Mouse (Mus musculus) megakaryocyte, embryonic 14.5 days (primary cell): Measurements from ENCODE around the gene Scn10a.

ENCODE experiments used
- FLI1 ChIP-seq: IDR thresholded peaks from 2 replicates; pipeline ENCODE4 v1.6.1; 2012; ENCODE audit warnings: low read length, inconsistent platforms, mixed read lengths
- GATA1 ChIP-seq: IDR thresholded peaks from 3 replicates; pipeline ENCODE4 v1.6.1; 2012; ENCODE audit warnings: mixed read lengths, low read length, inconsistent platforms, borderline replicate concordance

DNA sequence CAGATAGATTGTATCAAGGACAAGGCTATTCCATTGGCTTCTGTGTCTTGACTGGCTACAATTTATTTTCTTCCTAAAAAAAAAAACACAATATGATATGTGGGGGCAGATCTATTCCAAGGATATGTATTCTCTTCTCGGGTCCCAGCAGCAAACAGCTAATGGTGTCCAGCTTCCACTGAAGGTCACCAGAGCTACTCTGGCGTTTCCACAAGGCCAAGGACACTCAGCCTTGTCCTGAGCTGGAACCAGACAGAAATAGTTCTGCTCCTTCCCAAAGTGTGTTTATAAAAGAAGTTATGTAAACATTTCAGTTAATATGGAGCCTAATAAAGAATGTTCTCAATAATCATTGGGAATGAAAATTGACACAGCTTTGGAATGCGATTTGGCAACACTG is 38.2 kb downstream of the Scn10a start:
- TF ChIP-seq GATA1: no peak
- no peak for TF ChIP-seq FLI1
